Mouse (Mus musculus): ENCODE results near the gene Ireb2. TPM values are rescaled to one million over a fixed set of nuclear protein-coding genes. Genes with fewer than 3 reads are reported as not detected.
"Not testable (repeated sequence)": the region's sequence is repeated elsewhere in the genome, so short reads cannot be mapped to it uniquely, and the experiment has no call there.

Gene Ireb2
- 28.1 and 34.7 TPM in 2 replicates for polyA plus RNA-seq (2015; fragmentation: Nextera tagmentation; extraction: Ambion mirVana)

DNA sequence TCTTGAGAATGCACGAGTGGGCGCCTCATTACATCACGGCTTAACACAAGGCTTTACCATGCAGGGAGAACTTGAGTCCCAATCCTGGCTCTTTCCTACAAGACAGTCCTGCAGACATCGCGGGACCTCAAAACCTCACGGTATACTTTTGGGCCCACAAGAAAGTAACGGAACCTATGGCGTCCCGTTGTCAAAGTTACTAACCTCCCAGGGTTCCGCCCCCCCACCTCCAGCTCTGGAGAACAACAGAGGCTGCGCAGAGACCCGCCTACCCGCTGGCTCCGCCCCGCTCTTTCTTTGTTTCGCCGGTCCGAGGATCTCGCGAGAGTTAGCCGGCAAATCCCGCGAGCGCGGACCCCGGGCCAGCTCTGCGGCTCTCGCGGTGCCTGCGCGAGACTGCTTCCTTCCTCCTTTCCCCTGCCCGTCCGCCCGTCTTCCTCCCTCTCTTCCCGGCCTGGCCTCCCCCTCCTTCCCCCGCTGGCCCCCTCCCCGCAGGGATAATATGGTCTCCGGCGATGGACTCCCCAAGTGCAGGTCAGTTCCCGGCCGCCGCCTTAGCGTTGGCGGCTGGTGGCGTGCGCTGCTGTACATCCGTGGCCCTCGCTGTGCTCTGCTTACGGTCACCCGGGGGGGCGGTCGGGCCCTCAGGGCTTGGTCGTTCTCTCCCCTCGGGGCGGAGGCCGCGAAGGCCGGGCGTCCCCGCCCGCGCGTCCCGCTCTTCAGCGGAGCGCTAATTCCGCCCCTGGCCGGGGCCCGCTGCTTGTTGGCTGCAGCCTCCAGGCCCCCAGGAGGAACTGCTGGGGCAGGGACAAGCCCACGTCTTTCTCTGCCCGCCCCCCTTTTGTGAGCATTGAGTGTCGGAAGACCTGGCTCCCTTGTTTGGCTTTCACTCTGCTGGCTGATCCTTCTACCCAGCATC lies at the start of gene Ireb2:
Gene Ireb2, plus strand, starts transcription at position 427 of the 919 bp plus-strand sequence.
- no peaks in the 10 kb centered on the region for H3K9me3 ChIP-seq (ENCODE audit: control insufficient read depth, low read length)
- peak within 1 kb of the TSS; percentile 100 for H3K4me3 ChIP-seq (ENCODE audit: low read length)
- H3K36me3 ChIP-seq (ENCODE audit: control insufficient read depth, insufficient read depth, low read length), result peaks cover 8% of the 10 kb centered on the region; the same call in 1 of the 2 replicates
- WGBS, result under 1% methylated on average over 70 of the region's 72 CpGs
- peak within 1 kb of the TSS; percentile 96 for H3K27ac ChIP-seq (ENCODE audit: low read depth, low read length)
- H3K9ac ChIP-seq (ENCODE audit: low read depth, low read length), result peak within 1 kb of the TSS; percentile 100
- H3K27me3 ChIP-seq (replicated peaks; ENCODE audit: control insufficient read depth, insufficient read depth, low read length), result no peaks in the 10 kb centered on the region
- H3K4me2 ChIP-seq (ENCODE audit: low read length), result peak within 1 kb of the TSS; percentile 79
- ATAC-seq, result peak; percentile 99
- peaks cover 15% of the 10 kb centered on the region for H3K4me1 ChIP-seq (ENCODE audit: control insufficient read depth, insufficient read depth, low read depth, low read length)

DNA sequence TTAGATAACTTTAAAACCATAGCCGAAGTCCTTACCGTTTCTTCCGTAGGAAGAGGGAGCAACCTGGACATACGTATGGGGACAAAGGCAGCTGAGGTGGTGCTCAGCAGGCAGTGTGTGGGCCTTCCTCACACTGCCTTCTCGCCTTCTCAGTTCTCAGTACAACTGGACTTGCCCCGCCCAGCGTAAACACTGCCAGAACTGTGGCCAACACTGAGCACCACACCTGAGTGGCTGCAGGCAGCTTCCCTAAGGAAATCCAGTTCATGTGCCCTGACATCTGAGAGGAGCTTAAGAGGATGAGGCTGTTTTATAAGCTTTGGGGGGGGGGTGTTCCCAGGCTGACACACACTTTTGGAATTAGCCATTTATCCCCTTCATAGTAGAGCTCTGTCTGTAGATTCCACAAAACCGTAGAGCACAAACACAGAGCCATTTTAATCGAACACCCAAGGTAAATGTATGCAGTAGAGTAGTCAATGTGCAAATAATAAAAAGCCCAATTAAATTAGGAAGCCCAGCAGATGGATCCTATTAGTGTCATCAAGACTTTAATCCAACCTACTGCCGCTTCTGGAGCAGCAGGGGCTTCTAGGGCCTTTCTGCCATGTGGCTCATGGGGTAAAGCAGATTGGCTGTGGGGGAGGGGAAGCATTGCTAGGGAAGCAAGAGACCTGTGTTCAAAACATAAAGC lies 46.9 kb upstream of the Ireb2 start:
- ATAC-seq, result no peak
- H3K36me3 ChIP-seq (ENCODE audit: control insufficient read depth, insufficient read depth, low read length), result no peaks in the 10 kb centered on the region
- 72% methylated on average over 10 of the region's 10 CpGs for WGBS
- H3K27ac ChIP-seq (ENCODE audit: low read depth, low read length), result no peak overlapping the region
- no peaks in the 10 kb centered on the region for H3K27me3 ChIP-seq (replicated peaks; ENCODE audit: control insufficient read depth, insufficient read depth, low read length)
- no peaks in the 10 kb centered on the region for H3K4me1 ChIP-seq (ENCODE audit: control insufficient read depth, insufficient read depth, low read depth, low read length)
- H3K9ac ChIP-seq (ENCODE audit: low read depth, low read length), result no peak overlapping the region
- no peaks in the 10 kb centered on the region for H3K9me3 ChIP-seq (ENCODE audit: control insufficient read depth, low read length)
- no peak overlapping the region for H3K4me3 ChIP-seq (ENCODE audit: low read length)
- no peak overlapping the region for H3K4me2 ChIP-seq (ENCODE audit: low read length)

DNA sequence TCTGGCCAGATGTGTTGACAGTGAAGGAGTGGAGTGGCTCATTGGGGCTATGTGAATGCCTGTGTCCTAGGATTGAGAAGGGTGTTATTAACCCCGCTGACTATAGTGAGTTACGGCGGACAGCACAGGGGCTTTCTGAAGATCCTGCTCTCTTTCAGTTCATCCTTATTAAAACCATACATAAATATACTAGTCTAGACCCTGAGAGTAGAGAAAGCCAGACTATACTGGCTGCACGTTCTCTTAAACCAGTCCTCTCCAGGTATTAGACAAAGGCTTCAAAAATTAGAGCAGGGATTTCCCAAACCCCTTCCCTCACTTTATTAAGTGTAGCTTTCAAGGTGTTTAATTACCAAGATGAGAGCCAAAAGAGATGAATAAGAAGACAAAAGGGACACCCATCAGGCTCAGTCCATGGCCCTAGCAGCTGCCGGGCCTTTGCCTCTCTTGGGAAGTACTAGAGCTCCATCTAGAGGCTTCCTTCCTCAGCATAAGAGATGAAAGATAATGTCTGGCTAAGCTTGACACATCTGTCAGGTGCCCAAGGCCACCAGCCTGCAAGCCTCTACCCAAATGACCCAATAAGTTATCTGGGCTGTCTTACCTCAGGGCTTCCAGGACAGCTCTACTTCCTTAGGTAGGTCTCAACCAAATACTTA lies 42.0 kb upstream of the Ireb2 start:
- 57% methylated on average over 5 of the region's 5 CpGs for WGBS
- Histone ChIP-seq H3K9me3 (ENCODE audit: control insufficient read depth, low read length) (no peaks in the 10 kb centered on the region), H3K4me1 (ENCODE audit: control insufficient read depth, insufficient read depth, low read depth, low read length) (no peaks in the 10 kb centered on the region), H3K9ac (ENCODE audit: low read depth, low read length) (no peak overlapping the region), H3K4me2 (ENCODE audit: low read length) (no peak overlapping the region), H3K27ac (ENCODE audit: low read depth, low read length) (no peak overlapping the region), H3K4me3 (ENCODE audit: low read length) (no peak overlapping the region), H3K27me3 (replicated peaks; ENCODE audit: control insufficient read depth, insufficient read depth, low read length) (no peaks in the 10 kb centered on the region), H3K36me3 (ENCODE audit: control insufficient read depth, insufficient read depth, low read length) (no peaks in the 10 kb centered on the region)
- peak; percentile 80 for ATAC-seq

DNA sequence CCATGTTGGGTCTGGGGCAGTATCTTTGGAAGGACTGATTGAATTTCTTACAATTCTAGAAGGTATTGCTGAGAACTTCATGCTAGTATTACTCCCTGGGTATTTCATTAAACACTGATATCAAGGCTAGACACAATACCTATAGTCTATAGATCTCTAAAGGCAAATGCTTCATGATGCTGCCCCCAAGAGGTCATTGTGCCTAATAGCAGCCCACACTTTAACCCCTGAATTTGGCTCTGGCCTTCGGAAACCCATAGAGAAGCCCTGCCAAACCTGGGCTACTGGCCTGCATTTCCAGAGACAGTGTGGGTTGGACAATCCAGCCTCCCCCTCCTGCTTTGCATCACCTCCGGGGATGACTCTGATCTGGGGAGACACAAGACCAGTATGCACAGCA lies 33.8 kb upstream of the Ireb2 start:
- ATAC-seq, result no peak

DNA sequence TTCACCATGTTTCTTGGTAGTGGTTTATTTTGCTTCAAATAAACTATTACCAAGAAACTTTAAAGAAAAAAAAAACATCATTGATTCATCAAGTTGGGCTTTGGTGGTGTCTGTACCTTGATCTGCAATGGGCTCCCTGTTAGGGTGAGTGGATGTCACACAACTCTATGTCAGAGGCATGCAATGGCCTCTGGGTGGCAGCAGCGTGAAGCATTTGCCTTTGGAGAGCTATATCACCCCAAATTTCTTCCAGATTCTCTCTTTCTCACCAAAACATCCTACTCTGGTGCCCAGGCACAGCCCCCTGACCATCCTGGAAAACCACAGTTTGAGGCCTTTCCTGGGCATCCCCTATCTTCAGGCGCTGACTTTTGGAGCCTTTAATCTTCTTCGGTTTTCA lies 33.0 kb upstream of the Ireb2 start:
- Histone ChIP-seq H3K36me3 (ENCODE audit: control insufficient read depth, insufficient read depth, low read length) (no peaks in the 10 kb centered on the region), H3K9ac (ENCODE audit: low read depth, low read length) (no peak overlapping the region), H3K4me3 (ENCODE audit: low read length) (no peak overlapping the region), H3K4me2 (ENCODE audit: low read length) (no peak overlapping the region), H3K9me3 (ENCODE audit: control insufficient read depth, low read length) (no peaks in the 10 kb centered on the region), H3K27ac (ENCODE audit: low read depth, low read length) (no peak overlapping the region), H3K4me1 (ENCODE audit: control insufficient read depth, insufficient read depth, low read depth, low read length) (no peaks in the 10 kb centered on the region), H3K27me3 (replicated peaks; ENCODE audit: control insufficient read depth, insufficient read depth, low read length) (no peaks in the 10 kb centered on the region)
- 0 out of 2 replicates have a peak, but pooled peaks have one; percentile 61 for ATAC-seq
- 48% methylated on average over 3 of the region's 3 CpGs for WGBS

More for the DNA sequence above, 33.8 kb upstream of the Ireb2 start:
- H3K9me3 ChIP-seq (ENCODE audit: control insufficient read depth, low read length), result no peaks in the 10 kb centered on the region
- H3K27me3 ChIP-seq (replicated peaks; ENCODE audit: control insufficient read depth, insufficient read depth, low read length), result no peaks in the 10 kb centered on the region
- H3K4me1 ChIP-seq (ENCODE audit: control insufficient read depth, insufficient read depth, low read depth, low read length), result no peaks in the 10 kb centered on the region
- no peaks in the 10 kb centered on the region for H3K36me3 ChIP-seq (ENCODE audit: control insufficient read depth, insufficient read depth, low read length)
- 33% methylated on average over 2 of the region's 2 CpGs for WGBS
- no peak overlapping the region for H3K9ac ChIP-seq (ENCODE audit: low read depth, low read length)
- H3K4me3 ChIP-seq (ENCODE audit: low read length), result no peak overlapping the region
- H3K4me2 ChIP-seq (ENCODE audit: low read length), result no peak overlapping the region
- no peak overlapping the region for H3K27ac ChIP-seq (ENCODE audit: low read depth, low read length)

DNA sequence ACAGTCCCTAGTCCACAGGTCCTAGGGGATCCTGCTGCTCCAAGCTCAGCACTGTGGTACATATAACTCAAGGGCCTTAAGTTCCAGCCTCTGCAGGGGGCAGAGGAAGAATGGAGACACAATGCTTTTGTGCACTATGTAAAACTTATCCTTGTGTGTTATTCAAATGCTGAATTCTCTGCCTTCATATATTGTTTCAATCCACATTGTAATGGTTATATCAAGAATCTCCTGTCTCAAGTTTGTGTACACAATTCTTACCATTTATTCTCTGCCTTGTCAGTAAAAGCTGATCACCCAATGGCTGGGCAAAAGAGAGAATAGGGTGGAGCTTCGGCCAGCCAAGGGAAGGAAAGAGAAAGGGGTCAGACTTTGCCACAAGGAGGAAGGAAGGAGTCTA lies 29.8 kb upstream of the Ireb2 start:
- Histone ChIP-seq H3K27me3 (replicated peaks; ENCODE audit: control insufficient read depth, insufficient read depth, low read length) (no peaks in the 10 kb centered on the region), H3K4me1 (ENCODE audit: control insufficient read depth, insufficient read depth, low read depth, low read length) (no peaks in the 10 kb centered on the region), H3K4me3 (ENCODE audit: low read length) (no peak overlapping the region), H3K36me3 (ENCODE audit: control insufficient read depth, insufficient read depth, low read length) (no peaks in the 10 kb centered on the region), H3K27ac (ENCODE audit: low read depth, low read length) (no peak overlapping the region), H3K9ac (ENCODE audit: low read depth, low read length) (no peak overlapping the region), H3K9me3 (ENCODE audit: control insufficient read depth, low read length) (no peaks in the 10 kb centered on the region), H3K4me2 (ENCODE audit: low read length) (no peak overlapping the region)
- ATAC-seq, result no peak
- 74% methylated on average over 1 of the region's 1 CpGs for WGBS

DNA sequence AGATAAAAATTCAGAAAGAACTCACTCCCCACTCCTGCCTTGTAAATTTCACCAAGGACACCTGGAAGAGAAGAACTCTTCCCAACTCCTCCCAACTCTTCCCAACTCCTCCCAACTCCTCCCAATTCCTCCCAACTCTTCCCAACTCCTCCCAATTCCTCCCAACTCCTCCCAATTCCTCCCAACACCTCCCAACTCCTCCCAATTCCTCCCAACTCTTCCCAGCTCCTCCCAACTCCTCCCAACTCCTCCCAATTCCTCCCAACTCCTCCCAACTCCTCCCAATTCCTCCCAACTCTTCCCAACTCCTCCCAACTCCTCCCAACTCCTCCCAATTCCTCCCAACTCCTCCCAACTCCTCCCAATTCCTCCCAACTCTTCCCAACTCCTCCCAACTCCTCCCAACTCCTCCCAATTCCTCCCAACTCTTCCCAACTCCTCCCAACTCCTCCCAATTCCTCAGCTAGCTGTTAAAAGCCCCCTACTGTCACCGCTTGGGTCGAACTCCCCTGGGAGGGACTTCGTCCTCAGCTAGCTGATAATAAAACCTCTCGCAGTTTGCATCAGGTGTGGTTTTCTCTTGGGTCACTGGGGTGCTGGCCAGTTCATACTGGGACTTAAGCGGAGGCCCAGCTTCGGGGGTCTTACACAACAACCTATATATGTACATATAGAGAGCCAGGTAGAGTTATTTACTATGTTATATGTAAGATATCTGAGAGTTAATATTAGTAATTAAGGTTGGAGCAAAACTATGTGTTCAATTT lies 27.5 kb upstream of the Ireb2 start:
- H3K4me2 ChIP-seq (ENCODE audit: low read length); H3K27ac ChIP-seq (ENCODE audit: low read depth, low read length); H3K36me3 ChIP-seq (ENCODE audit: control insufficient read depth, insufficient read depth, low read length): not testable (repeated sequence)

DNA sequence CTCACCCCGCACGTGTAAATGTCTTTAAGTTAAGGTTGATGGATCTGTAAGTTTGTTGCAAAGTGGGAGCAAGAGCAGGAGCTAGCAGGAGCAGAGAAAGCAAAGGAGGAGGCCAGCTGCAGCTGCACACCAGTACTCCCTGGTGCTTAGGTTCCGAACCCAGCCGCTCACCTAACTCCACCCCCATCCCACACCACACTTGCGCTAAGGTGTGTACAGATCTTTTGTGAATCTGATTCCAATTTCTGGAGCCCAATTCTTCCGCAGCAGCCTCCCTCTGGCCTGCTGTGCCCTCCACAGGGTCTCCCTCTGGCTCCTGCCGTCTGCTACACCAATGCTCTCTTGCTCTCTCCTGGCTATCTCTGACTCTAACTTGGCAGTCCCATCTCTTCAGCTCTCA lies 25.8 kb upstream of the Ireb2 start:
- H3K4me2 ChIP-seq (ENCODE audit: low read length), result no peak overlapping the region
- H3K36me3 ChIP-seq (ENCODE audit: control insufficient read depth, insufficient read depth, low read length), result no peaks in the 10 kb centered on the region
- no peaks in the 10 kb centered on the region for H3K27me3 ChIP-seq (replicated peaks; ENCODE audit: control insufficient read depth, insufficient read depth, low read length)
- no peaks in the 10 kb centered on the region for H3K9me3 ChIP-seq (ENCODE audit: control insufficient read depth, low read length)
- no peak overlapping the region for H3K27ac ChIP-seq (ENCODE audit: low read depth, low read length)
- H3K9ac ChIP-seq (ENCODE audit: low read depth, low read length), result no peak overlapping the region
- 63% methylated on average over 7 of the region's 7 CpGs for WGBS
- H3K4me3 ChIP-seq (ENCODE audit: low read length), result no peak overlapping the region
- no peak for ATAC-seq
- no peaks in the 10 kb centered on the region for H3K4me1 ChIP-seq (ENCODE audit: control insufficient read depth, insufficient read depth, low read depth, low read length)

More for the DNA sequence above, 27.5 kb upstream of the Ireb2 start:
- H3K4me1 ChIP-seq (ENCODE audit: control insufficient read depth, insufficient read depth, low read depth, low read length); ATAC-seq; H3K4me3 ChIP-seq (ENCODE audit: low read length); H3K9ac ChIP-seq (ENCODE audit: low read depth, low read length); H3K9me3 ChIP-seq (ENCODE audit: control insufficient read depth, low read length); H3K27me3 ChIP-seq (replicated peaks; ENCODE audit: control insufficient read depth, insufficient read depth, low read length): not testable (repeated sequence)
- 89% methylated on average over 6 of the region's 6 CpGs for WGBS

All from hindbrain, embryonic 16.5 days (tissue).